Comparison of ENCODE assay signal across 15 mouse cellular contexts in genomic region chr4:41331698-41332421, GRCm38 (mm10). TPM values are rescaled to one million over a fixed set of nuclear protein-coding genes. Genes with fewer than 3 reads are reported as not detected.
DNase-seq lines count a peak whose midpoint lies in the region; ATAC-seq and TF ChIP-seq lines count a peak whose summit lies in the region.
"Had no signal": no experiment of that assay in that cellular context is flagged by ENCODE, and none has a peak within 500 bp of the region (broad histone marks: within the 10 kb centered on the region; RNA-seq: fewer than 3 reads in every experiment).

No protein-coding gene starts in this region.

- 0 out of 2 replicates have a peak overlapping the region, but pooled peaks have one; percentile 52 for H3K9ac ChIP-seq in liver, postnatal 0 days (replicated peaks)
- H3K9ac ChIP-seq in neural tube, embryonic 15.5 days (replicated peaks) = no peak overlapping the region
- H3K9ac ChIP-seq: hindbrain, embryonic 15.5 days; neural tube, embryonic 12.5 days had no signal

- peaks cover 13% of the 10 kb centered on the region; the same call in 1 of the 2 replicates for H3K4me1 ChIP-seq in kidney, adult 2 months (ENCODE audit: control insufficient read depth, insufficient read depth, low read length)
- H3K4me1 ChIP-seq in liver, postnatal 0 days (ENCODE audit: insufficient read depth) = peaks cover 46% of the 10 kb centered on the region
- no peaks in the 10 kb centered on the region for H3K4me1 ChIP-seq in forebrain, embryonic 10.5 days
- no peaks in the 10 kb centered on the region for H3K4me1 ChIP-seq in neural tube, embryonic 15.5 days
- H3K4me1 ChIP-seq: hindbrain, embryonic 15.5 days; neural tube, embryonic 12.5 days had no signal

- ATAC-seq in erythroid progenitor cell, adult 5-6 weeks (replicated peaks; ENCODE audit: low FRiP score, poor library complexity, severe bottlenecking) = peak; percentile 64
- ATAC-seq in liver, postnatal 0 days = peak; percentile 53
- no peak for ATAC-seq in neural tube, embryonic 15.5 days (ENCODE audit: low FRiP score)
- ATAC-seq: midbrain, embryonic 16.5 days; Patski had no signal

- no peaks in the 10 kb centered on the region for H3K36me3 ChIP-seq in kidney, adult 2 months (ENCODE audit: control insufficient read depth, insufficient read depth, low read length)
- no peaks in the 10 kb centered on the region for H3K36me3 ChIP-seq in liver, postnatal 0 days (replicated peaks; ENCODE audit: insufficient read depth, low read length)
- H3K36me3 ChIP-seq in forebrain, embryonic 10.5 days (replicated peaks) = no peaks in the 10 kb centered on the region
- no peaks in the 10 kb centered on the region for H3K36me3 ChIP-seq in neural tube, embryonic 15.5 days
- H3K36me3 ChIP-seq: hindbrain, embryonic 15.5 days; neural tube, embryonic 12.5 days had no signal

- H3K4me3 ChIP-seq in kidney, adult 2 months (ENCODE audit: insufficient read depth, low read depth, low read length) = no peak overlapping the region
- H3K4me3 ChIP-seq in liver, postnatal 0 days (ENCODE audit: low read depth, low read length) = no peak overlapping the region
- no peak overlapping the region for H3K4me3 ChIP-seq in forebrain, embryonic 10.5 days
- no peak overlapping the region for H3K4me3 ChIP-seq in neural tube, embryonic 15.5 days (replicated peaks)
- H3K4me3 ChIP-seq: hindbrain, embryonic 15.5 days; neural tube, embryonic 12.5 days had no signal

- no peak for TF ChIP-seq CTCF in kidney, adult 2 months (conservative IDR thresholded peaks at IDR 0.05; ENCODE audit: insufficient read depth, insufficient read length, low read depth, low read length)
- TF ChIP-seq CTCF in liver, postnatal 0 days (IDR thresholded peaks at IDR 0.05; ENCODE audit: low read depth) = no peak

- H3K27ac ChIP-seq in kidney, adult 2 months (ENCODE audit: insufficient read depth, low read depth, low read length) = peak overlapping the region; percentile 89
- H3K27ac ChIP-seq in liver, postnatal 0 days (ENCODE audit: low read depth) = peak overlapping the region; percentile 84
- H3K27ac ChIP-seq in forebrain, embryonic 10.5 days = no peak overlapping the region
- no peak overlapping the region for H3K27ac ChIP-seq in neural tube, embryonic 15.5 days (replicated peaks)
- H3K27ac ChIP-seq: hindbrain, embryonic 15.5 days; neural tube, embryonic 12.5 days had no signal

- H3K27me3 ChIP-seq in kidney, adult 2 months (replicated peaks; ENCODE audit: control insufficient read depth, insufficient read depth, low read length) = no peaks in the 10 kb centered on the region
- no peaks in the 10 kb centered on the region for H3K27me3 ChIP-seq in liver, postnatal 0 days (ENCODE audit: insufficient read depth, low read length)
- H3K27me3 ChIP-seq in forebrain, embryonic 10.5 days (ENCODE audit: poor library complexity, severe bottlenecking) = no peaks in the 10 kb centered on the region
- H3K27me3 ChIP-seq in neural tube, embryonic 15.5 days (replicated peaks) = no peaks in the 10 kb centered on the region
- H3K27me3 ChIP-seq: hindbrain, embryonic 15.5 days; neural tube, embryonic 12.5 days; Patski had no signal

- WGBS in kidney, adult 2 months = 53% methylated on average over 9 of the region's 9 CpGs
- WGBS in liver, postnatal 0 days (ENCODE audit: insufficient replicate concordance) = 66% methylated on average over 9 of the region's 9 CpGs
- WGBS in forebrain, embryonic 10.5 days = 89% methylated on average over 9 of the region's 9 CpGs
- WGBS in neural tube, embryonic 15.5 days = 87% methylated on average over 9 of the region's 9 CpGs

- no peak for TF ChIP-seq POLR2A in kidney, adult 2 months (IDR thresholded peaks at IDR 0.05; ENCODE audit: low read depth, low read length)

- TF ChIP-seq EP300 in liver, postnatal 0 days (IDR thresholded peaks at IDR 0.05; ENCODE audit: low read depth) = no peak

- H3K9me3 ChIP-seq in liver, postnatal 0 days (ENCODE audit: low read length) = no peaks in the 10 kb centered on the region
- H3K9me3 ChIP-seq in forebrain, embryonic 10.5 days = no peaks in the 10 kb centered on the region
- H3K9me3 ChIP-seq in neural tube, embryonic 15.5 days (replicated peaks) = no peaks in the 10 kb centered on the region
- H3K9me3 ChIP-seq: hindbrain, embryonic 15.5 days; neural tube, embryonic 12.5 days had no signal

- H3K4me2 ChIP-seq in liver, postnatal 0 days (ENCODE audit: low read depth, low read length) = peak overlapping the region; percentile 38
- no peak overlapping the region for H3K4me2 ChIP-seq in neural tube, embryonic 15.5 days
- H3K4me2 ChIP-seq: hindbrain, embryonic 15.5 days; neural tube, embryonic 12.5 days had no signal

- DNase-seq in kidney, adult 2 months = peak; percentile 91
- peak; percentile 19 to 37 for DNase-seq in kidney, postnatal 4 days
- DNase-seq in liver, postnatal 0 days = peak; percentile 36
- no peak for DNase-seq in urinary bladder, postnatal 36 days (ENCODE audit: low spot score in 2 of 2)
- DNase-seq in forebrain, embryonic 10.5 days (ENCODE audit: extremely low spot score, low spot score) = no peak
- no peak for DNase-seq in left cerebral cortex, adult 9 months (ENCODE audit: low spot score in 2 of 2)
- DNase-seq: cerebellum, postnatal 14 days; heart, postnatal 10 days; lung, adult 18-20 months had no signal

RNA-seq across cellular contexts. Expression of gene Ubap1, which starts 16.9 kb away (rescaled TPM):
- total RNA-seq in erythroid progenitor cell, adult 5-6 weeks (2015; ENCODE audit: low replicate concordance) = 28.5 and 33.1 TPM in 2 replicates
- total RNA-seq in erythroid progenitor cell, adult 5-6 weeks (2017; ENCODE audit: low replicate concordance) = 126 and 198 TPM in 2 replicates
- 38.8 and 40.4 TPM in 2 replicates for polyA plus RNA-seq in kidney, adult 2 months (2012; rRNA removed)
- polyA plus RNA-seq in liver, postnatal 0 days (2015; fragmentation: Nextera tagmentation; extraction: Ambion mirVana) = 25.6 and 28.6 TPM in 2 replicates
- polyA plus RNA-seq in forebrain, embryonic 10.5 days (2016; fragmentation: Nextera tagmentation; extraction: Ambion mirVana) = 65.7 and 66.5 TPM in 2 replicates
- polyA plus RNA-seq in neural tube, embryonic 15.5 days (2015; fragmentation: Nextera tagmentation; extraction: Ambion mirVana) = 68.1 and 69.3 TPM in 2 replicates

RNA-seq across cellular contexts. Expression of gene Dcaf12, which starts 17.2 kb away (rescaled TPM):
- total RNA-seq in erythroid progenitor cell, adult 5-6 weeks (2015; ENCODE audit: low replicate concordance) = 58.4 and 77.1 TPM in 2 replicates
- total RNA-seq in erythroid progenitor cell, adult 5-6 weeks (2017; ENCODE audit: low replicate concordance) = 66.0 and 84.6 TPM in 2 replicates
- 26.3 and 30.9 TPM in 2 replicates for polyA plus RNA-seq in kidney, adult 2 months (2012; rRNA removed)
- polyA plus RNA-seq in liver, postnatal 0 days (2015; fragmentation: Nextera tagmentation; extraction: Ambion mirVana) = 35.8 and 39.6 TPM in 2 replicates
- 60.7 and 62.5 TPM in 2 replicates for polyA plus RNA-seq in forebrain, embryonic 10.5 days (2016; fragmentation: Nextera tagmentation; extraction: Ambion mirVana)
- polyA plus RNA-seq in neural tube, embryonic 15.5 days (2015; fragmentation: Nextera tagmentation; extraction: Ambion mirVana) = 70.7 and 70.8 TPM in 2 replicates

RNA-seq across cellular contexts. Expression of gene Ubap2, which starts 56.9 kb away (rescaled TPM):
- 52.3 and 55.8 TPM in 2 replicates for total RNA-seq in erythroid progenitor cell, adult 5-6 weeks (2015; ENCODE audit: low replicate concordance)
- total RNA-seq in erythroid progenitor cell, adult 5-6 weeks (2017; ENCODE audit: low replicate concordance) = 33.1 and 42.1 TPM in 2 replicates
- 38.9 and 39.3 TPM in 2 replicates for polyA plus RNA-seq in kidney, adult 2 months (2012; rRNA removed)
- 8.3 and 10.8 TPM in 2 replicates for polyA plus RNA-seq in liver, postnatal 0 days (2015; fragmentation: Nextera tagmentation; extraction: Ambion mirVana)
- 88.4 and 88.9 TPM in 2 replicates for polyA plus RNA-seq in forebrain, embryonic 10.5 days (2016; fragmentation: Nextera tagmentation; extraction: Ambion mirVana)
- 46.3 and 54.7 TPM in 2 replicates for polyA plus RNA-seq in neural tube, embryonic 15.5 days (2015; fragmentation: Nextera tagmentation; extraction: Ambion mirVana)

Comparison
In these comparisons a context has a peak if more than half of its experiments do, and no peak if none do; other contexts are left out.
1. DNase-seq: peak in kidney, adult 2 months (single experiment), kidney, postnatal 4 days (2 of 2) and liver, postnatal 0 days (single experiment); none in urinary bladder, postnatal 36 days (0 of 2), forebrain, embryonic 10.5 days (single experiment) and left cerebral cortex, adult 9 months (0 of 2).
2. H3K27ac ChIP-seq: peak in kidney, adult 2 months (single experiment) and liver, postnatal 0 days (single experiment); none in forebrain, embryonic 10.5 days (single experiment) and neural tube, embryonic 15.5 days (single experiment).